Mouse (Mus musculus) heart, embryonic 14.5 days (tissue): ENCODE measurements around the gene Cenpp. TPM values are rescaled to one million over a fixed set of nuclear protein-coding genes. Genes with fewer than 3 reads are reported as not detected.
A peak's percentile ranks its signal among the peaks of the same experiment; 100 is the strongest.

Experiments used
- ATAC-seq: fragments of 200-750 bp; cut with Nextera tagmentation; 2 replicates; pipeline ENCODE4 v1.8.0; 2017; ENCODE audit warnings: low read depth, moderate TSS enrichment; ENCODE audit not compliant: insufficient number of reproducible peaks, insufficient read depth, low FRiP score
- H3K27ac ChIP-seq, 2 experiments: fragments of 200-500 bp in 1 of 2; fragments of 300-500 bp in 1 of 2; sonication (generic) in 1 of 2; replicated peaks in 1 of 2; 2 replicates each; pipeline ENCODE4 v1.5.1; 2012 to 2014; ENCODE audit warnings: low read depth in 2 of 2, low read length in 2 of 2, control low read depth in 1 of 2, mild to moderate bottlenecking in 1 of 2, mixed read lengths in 1 of 2; ENCODE audit not compliant: control insufficient read depth in 1 of 2, insufficient read depth in 1 of 2
- H3K27me3 ChIP-seq: fragments of 300-500 bp; sonication (generic); 2 replicates; pipeline ENCODE4 v1.6.1; 2014; ENCODE audit warnings: mild to moderate bottlenecking, low read length, control low read depth; ENCODE audit not compliant: control insufficient read depth, insufficient read depth
- H3K36me3 ChIP-seq: fragments of 300-500 bp; sonication (generic); 2 replicates; pipeline ENCODE4 v1.6.1; 2014; ENCODE audit warnings: mild to moderate bottlenecking, control low read depth, low read length, mixed read lengths; ENCODE audit not compliant: control insufficient read depth, insufficient read depth
- H3K4me1 ChIP-seq, 2 experiments: fragments of 200-500 bp in 1 of 2; fragments of 300-500 bp in 1 of 2; sonication (generic) in 1 of 2; 2 replicates each; pipeline ENCODE4 v1.6.1; 2012 to 2014; ENCODE audit warnings: low read length in 2 of 2, control low read depth in 1 of 2, mixed read lengths in 1 of 2; ENCODE audit not compliant: control insufficient read depth in 2 of 2, insufficient read depth in 2 of 2
- H3K4me2 ChIP-seq: fragments of 300-500 bp; sonication (generic); 2 replicates; pipeline ENCODE4 v1.6.1; 2014; ENCODE audit warnings: mild to moderate bottlenecking, low read length
- H3K4me3 ChIP-seq, 2 experiments: fragments of 200-500 bp in 1 of 2; fragments of 300-500 bp in 1 of 2; sonication (generic) in 1 of 2; 2 replicates each; pipeline ENCODE4 v1.5.1; 2012 to 2014; ENCODE audit warnings: low read length in 2 of 2, mild to moderate bottlenecking in 2 of 2, control low read depth in 1 of 2, low read depth in 1 of 2, moderate library complexity in 1 of 2; ENCODE audit not compliant: control insufficient read depth in 1 of 2, insufficient read depth in 1 of 2
- H3K9ac ChIP-seq: fragments of 300-500 bp; sonication (generic); 2 replicates; pipeline ENCODE4 v1.6.1; 2014; ENCODE audit warnings: mild to moderate bottlenecking, low read length
- H3K9me3 ChIP-seq: fragments of 300-500 bp; sonication (generic); 2 replicates; pipeline ENCODE4 v1.6.1; 2016; ENCODE audit warnings: low read length, control low read depth; ENCODE audit not compliant: control insufficient read depth
- WGBS: fragments of 180-500 bp; shearing (Covaris S2); extraction: QIAGEN DNeasy Blood & Tissue Kit; methylation state at CpG from one replicate; pipeline ENCODE4 v1.1.7; 2014; 5-methylcytosine and 5-hydroxymethylcytosine counted together
- polyA plus RNA-seq: library from polyadenylated mRNA; unstranded; fragments of >200 nt; fragmentation: Nextera tagmentation; extraction: Ambion mirVana; gene quantifications from 2 replicates; pipeline ENCODE4 v1.2.1, GENCODE M21; 2014

Gene Cenpp
- polyA plus RNA-seq, 1 experiment from 2014 or later: 27.5 TPM

DNA sequence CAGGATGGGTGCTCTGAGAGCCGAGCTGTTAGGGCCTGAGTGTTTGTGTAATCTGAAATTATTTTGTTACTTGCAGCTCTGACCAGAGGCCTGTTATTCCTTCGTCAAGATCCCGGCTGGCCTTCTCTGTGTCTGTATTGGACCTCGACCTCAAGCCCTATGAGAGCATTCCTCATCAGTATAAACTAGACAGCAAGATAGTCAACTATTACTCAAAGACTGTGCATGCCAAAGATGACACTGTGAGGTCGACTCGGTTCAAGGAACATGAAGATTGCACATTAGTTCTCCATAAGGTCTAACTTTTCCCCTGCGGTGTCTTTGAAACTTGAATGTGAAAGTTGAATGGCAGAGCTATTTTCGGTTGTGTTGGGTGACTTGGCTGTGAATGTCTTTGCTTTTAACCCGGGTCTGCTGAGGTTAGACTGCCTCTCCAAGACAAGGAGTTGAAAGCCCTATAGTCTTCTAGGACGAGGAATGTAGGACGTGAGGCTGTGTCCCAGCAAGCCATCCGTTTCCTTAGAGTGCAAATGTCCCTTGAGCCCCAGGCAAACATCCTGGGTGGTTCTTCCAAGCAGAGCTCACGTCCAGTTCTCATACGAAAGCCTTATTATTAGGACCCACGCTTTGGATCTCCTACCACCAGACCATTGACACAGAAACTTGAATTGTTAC, 191.0 kb downstream of the Cenpp start:
- H3K9me3 ChIP-seq: no peaks in the 10 kb centered on the region
- H3K4me2 ChIP-seq: no peak overlapping the region
- H3K9ac ChIP-seq: no peak overlapping the region
- no peaks in the 10 kb centered on the region for H3K27me3 ChIP-seq
- no peak overlapping the region for H3K27ac ChIP-seq
- H3K4me3 ChIP-seq: no peak overlapping the region
- no peak for ATAC-seq
- H3K4me1 ChIP-seq: no peaks in the 10 kb centered on the region
- WGBS: 84% methylated on average over 15 of the region's 15 CpGs
- peaks cover 84% of the 10 kb centered on the region for H3K36me3 ChIP-seq

DNA sequence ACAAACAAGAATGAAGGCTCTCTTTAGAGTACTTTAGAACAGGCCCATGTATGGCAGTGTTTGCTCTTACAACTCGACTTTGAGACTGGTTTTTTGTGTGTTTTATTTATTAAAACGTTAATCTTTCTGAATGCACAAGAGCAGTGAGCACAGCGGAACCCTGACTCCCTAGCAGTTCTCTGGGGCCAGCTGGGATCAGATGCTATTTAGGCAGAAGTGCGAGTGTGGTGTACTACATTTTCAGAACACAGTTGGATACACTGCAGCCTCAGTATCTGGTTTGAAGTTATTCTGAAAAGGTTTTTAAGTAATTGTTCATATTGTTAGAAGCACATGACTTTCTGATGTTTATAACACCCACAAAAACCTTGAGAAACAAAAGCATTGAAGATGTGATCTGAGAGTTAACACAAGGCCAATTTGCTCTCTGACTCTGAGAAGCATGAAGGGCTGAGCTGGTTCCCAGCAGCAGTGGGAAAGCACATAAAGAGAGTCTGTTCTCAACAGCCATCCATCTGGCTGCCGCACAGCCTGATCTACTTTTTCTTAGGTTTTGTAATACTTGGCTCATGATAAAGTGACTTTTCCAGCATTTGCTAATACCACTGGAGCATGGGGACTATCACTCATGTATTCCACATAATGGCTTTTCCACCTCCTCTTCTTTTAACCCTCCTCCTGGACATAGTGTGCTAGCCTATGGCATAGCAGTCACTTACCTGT, 191.7 kb downstream of the Cenpp start:
- WGBS: 83% methylated on average over 5 of the region's 5 CpGs
- Histone ChIP-seq H3K4me3 (no peak overlapping the region), H3K9ac (no peak overlapping the region), H3K4me2 (no peak overlapping the region), H3K4me1 (no peaks in the 10 kb centered on the region), H3K27ac (no peak overlapping the region), H3K27me3 (no peaks in the 10 kb centered on the region), H3K9me3 (no peaks in the 10 kb centered on the region), H3K36me3 (peaks cover 89% of the 10 kb centered on the region)
- no peak for ATAC-seq

DNA sequence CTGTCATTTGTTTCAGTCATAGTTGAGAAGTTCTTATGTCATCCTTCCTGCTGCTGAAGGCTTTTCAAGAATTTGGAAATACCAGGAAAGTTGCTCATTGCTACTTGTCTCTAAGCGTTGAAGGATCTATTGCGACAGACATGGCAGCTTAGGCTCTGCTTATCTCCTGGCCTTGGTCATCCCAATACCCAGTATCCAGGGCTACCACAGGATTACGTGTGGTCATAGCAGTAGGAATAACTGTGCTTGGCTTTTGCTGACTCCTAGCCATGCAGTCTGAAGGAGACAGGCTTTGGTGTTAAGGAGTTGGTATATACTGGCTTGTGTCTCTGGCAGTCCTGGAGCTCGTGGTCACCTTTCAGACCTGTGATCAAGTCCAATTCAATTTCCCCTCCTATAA, 192.3 kb downstream of the Cenpp start:
- 84% methylated on average over 4 of the region's 4 CpGs for WGBS
- Histone ChIP-seq H3K4me1 (no peaks in the 10 kb centered on the region), H3K27me3 (no peaks in the 10 kb centered on the region), H3K4me2 (no peak overlapping the region), H3K9ac (no peak overlapping the region), H3K9me3 (no peaks in the 10 kb centered on the region), H3K4me3 (no peak overlapping the region), H3K27ac (no peak overlapping the region), H3K36me3 (peaks cover 89% of the 10 kb centered on the region)
- no peak for ATAC-seq

DNA sequence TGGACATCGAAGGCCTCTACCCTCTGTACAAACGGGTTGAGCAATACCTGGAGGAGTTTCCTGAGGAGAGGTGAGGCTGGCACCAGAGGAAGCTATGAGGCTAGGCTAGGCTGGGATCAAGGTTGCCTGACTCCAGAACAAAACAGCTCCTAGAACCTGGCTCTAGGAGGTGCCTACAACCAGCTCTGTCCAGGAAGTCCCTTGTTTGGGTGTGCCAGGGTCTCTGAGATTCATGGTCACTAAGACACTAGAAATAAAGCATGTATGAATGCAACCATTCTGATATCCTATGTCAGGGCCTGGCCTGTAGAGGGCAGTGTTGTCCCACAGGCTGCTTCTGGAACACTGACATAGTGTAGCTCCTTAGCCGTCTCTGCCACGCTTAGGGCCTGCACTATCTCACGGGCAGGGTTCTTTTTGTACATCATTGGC, 203.3 kb downstream of the Cenpp start:
- no peak overlapping the region for H3K27ac ChIP-seq
- WGBS: 29% methylated on average over 5 of the region's 5 CpGs
- no peaks in the 10 kb centered on the region; a peak in 1 of 4 replicates for H3K4me1 ChIP-seq
- no peak overlapping the region for H3K4me2 ChIP-seq
- H3K4me3 ChIP-seq: no peak overlapping the region
- H3K9ac ChIP-seq: no peak overlapping the region
- H3K9me3 ChIP-seq: no peaks in the 10 kb centered on the region
- H3K27me3 ChIP-seq: no peaks in the 10 kb centered on the region
- ATAC-seq: peak; percentile 83; the same call in 1 of the 2 replicates
- H3K36me3 ChIP-seq: peaks cover 50% of the 10 kb centered on the region

DNA sequence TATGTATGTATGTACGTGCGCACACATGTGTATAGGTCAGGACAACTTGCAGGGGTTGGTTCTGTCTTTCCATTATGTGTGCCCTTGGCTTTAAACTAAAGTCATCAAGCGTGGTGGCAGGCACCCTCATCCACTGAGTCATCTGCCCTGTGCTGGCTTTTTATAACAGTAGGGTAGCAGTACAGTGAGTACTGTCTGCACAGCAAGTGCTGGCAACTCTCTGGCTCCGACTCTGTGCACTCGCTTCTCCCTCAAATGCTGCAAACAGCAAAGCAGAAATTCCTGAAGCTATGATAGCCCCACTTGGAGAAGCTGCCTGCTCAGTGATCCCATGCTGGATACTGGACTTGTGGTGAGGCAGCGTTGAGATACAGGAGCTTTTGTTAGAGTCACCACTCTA, 208.1 kb downstream of the Cenpp start:
- Histone ChIP-seq H3K9ac (no peak overlapping the region), H3K27ac (no peak overlapping the region), H3K27me3 (no peaks in the 10 kb centered on the region), H3K4me2 (no peak overlapping the region), H3K4me3 (no peak overlapping the region), H3K4me1 (peaks cover 0 to 2% of the 10 kb centered on the region in 2 experiments; a peak in 1 of 4 replicates), H3K36me3 (peaks cover 44% of the 10 kb centered on the region), H3K9me3 (no peaks in the 10 kb centered on the region)
- ATAC-seq: no peak
- WGBS: 88% methylated on average over 6 of the region's 6 CpGs

DNA sequence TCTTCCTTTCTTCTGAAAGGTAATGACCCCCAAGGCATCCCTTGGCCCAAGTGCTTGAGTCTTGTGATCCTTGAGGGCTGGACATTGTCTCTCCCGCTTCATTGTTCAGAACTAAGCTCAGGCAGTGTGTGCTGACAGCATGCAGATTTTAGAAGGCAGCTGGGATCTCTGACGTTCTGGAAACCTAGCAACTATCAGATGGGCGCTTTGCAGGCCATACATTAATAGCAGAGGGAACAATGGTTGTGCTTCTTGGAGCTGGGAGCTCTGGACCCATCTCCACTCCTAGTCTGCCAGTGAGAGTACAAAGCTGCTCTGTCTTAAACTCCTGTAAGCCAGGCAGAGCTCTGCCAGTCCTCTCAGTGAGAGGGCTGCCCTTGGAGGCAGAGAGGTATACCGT, 216.4 kb downstream of the Cenpp start:
- peak; percentile 55 for ATAC-seq
- Histone ChIP-seq H3K36me3 (peaks cover 56% of the 10 kb centered on the region), H3K4me2 (0 out of 2 replicates have a peak overlapping the region, but pooled peaks have one; percentile 3), H3K9ac (peak overlapping the region; percentile 18; the same call in 1 of the 2 replicates), H3K4me3 (no peak overlapping the region), H3K27me3 (no peaks in the 10 kb centered on the region), H3K4me1 (peaks cover 5 to 18% of the 10 kb centered on the region in 2 experiments), H3K9me3 (no peaks in the 10 kb centered on the region), H3K27ac (peak overlapping the region; percentile 67 to 69)
- WGBS: 31% methylated on average over 4 of the region's 4 CpGs

DNA sequence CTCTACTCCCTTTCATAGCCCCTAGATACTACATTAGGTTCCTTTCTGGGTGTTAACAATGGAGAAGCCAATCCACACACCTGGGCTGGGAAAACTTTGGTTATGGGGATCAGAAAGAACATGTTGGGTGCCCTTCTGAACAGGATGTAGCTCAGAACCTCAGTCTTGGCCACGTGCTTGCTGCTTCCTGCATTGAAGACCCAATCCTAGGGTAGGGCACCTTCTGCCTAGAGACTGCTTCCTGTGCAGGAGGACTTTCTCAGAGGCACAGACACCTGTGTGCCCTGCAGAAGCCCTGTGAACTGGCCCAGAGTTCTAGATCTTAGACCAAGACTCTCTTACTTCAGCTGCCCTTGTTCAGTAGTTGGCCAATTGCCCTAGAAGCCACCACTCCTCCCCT, 216.8 kb downstream of the Cenpp start:
- Histone ChIP-seq H3K4me2 (0 out of 2 replicates have a peak overlapping the region, but pooled peaks have one; percentile 3), H3K9ac (no peak overlapping the region)

More for the DNA sequence above, 216.8 kb downstream of the Cenpp start:
- H3K27ac ChIP-seq: peak overlapping the region; percentile 67 to 69
- H3K4me1 ChIP-seq: peaks cover 5 to 18% of the 10 kb centered on the region in 2 experiments
- WGBS: 82% methylated on average over 1 of the region's 1 CpGs
- H3K9me3 ChIP-seq: no peaks in the 10 kb centered on the region
- H3K36me3 ChIP-seq: peaks cover 56% of the 10 kb centered on the region
- ATAC-seq: no peak
- no peak overlapping the region for H3K4me3 ChIP-seq
- no peaks in the 10 kb centered on the region for H3K27me3 ChIP-seq
